Mouse (Mus musculus) megakaryocyte, embryonic 14.5 days (primary cell): ENCODE data around the gene Exoc3l4. TPM values are rescaled to one million over a fixed set of nuclear protein-coding genes. Genes with fewer than 3 reads are reported as not detected.
A peak's percentile ranks its signal among the peaks of the same experiment; 100 is the strongest.

Source experiments
- H3K27me3 ChIP-seq: replicated peaks from 2 replicates; pipeline ENCODE3; 2012; ENCODE audit warnings: inconsistent platforms
- H3K36me3 ChIP-seq: replicated peaks from 2 replicates; pipeline ENCODE3; 2012; ENCODE audit warnings: low read length, inconsistent platforms, mixed read lengths
- H3K4me1 ChIP-seq: 2 replicates; pipeline ENCODE4 v1.6.1; 2012; ENCODE audit warnings: inconsistent platforms
- H3K4me3 ChIP-seq: replicated peaks from 2 replicates; pipeline ENCODE3; 2012; ENCODE audit warnings: moderate library complexity, mild to moderate bottlenecking, inconsistent platforms
- H3K9me3 ChIP-seq: 2 replicates; pipeline ENCODE4 v1.6.1; 2012; ENCODE audit warnings: inconsistent platforms
- FLI1 ChIP-seq: IDR thresholded peaks from 2 replicates; pipeline ENCODE4 v1.6.1; 2012; ENCODE audit warnings: low read length, inconsistent platforms, mixed read lengths
- GATA1 ChIP-seq: IDR thresholded peaks from 3 replicates; pipeline ENCODE4 v1.6.1; 2012; ENCODE audit warnings: mixed read lengths, low read length, inconsistent platforms, borderline replicate concordance
- polyA plus RNA-seq: library from polyadenylated mRNA; stranded (reverse); fragments of >175 nt; gene quantifications from 2 replicates; pipeline ENCODE4 v1.2.3, GENCODE M21; 2012; ENCODE audit warnings: low replicate concordance; ENCODE audit not compliant: insufficient read depth

Gene Exoc3l4
- polyA plus RNA-seq, 1 experiment = 61.4 TPM

GRCm38 (mm10) chr12:111409583-111409982 is 7.2 kb upstream of the Exoc3l4 start:
- no peaks in the 10 kb centered on the region for H3K36me3 ChIP-seq
- peaks cover 82% of the 10 kb centered on the region for H3K27me3 ChIP-seq
- TF ChIP-seq GATA1 = no peak
- no peak for TF ChIP-seq FLI1
- H3K9me3 ChIP-seq = no peaks in the 10 kb centered on the region
- H3K4me3 ChIP-seq = no peak overlapping the region
- peaks cover 63% of the 10 kb centered on the region for H3K4me1 ChIP-seq

- Histone ChIP-seq H3K36me3 (no peaks in the 10 kb centered on the region), H3K4me1 (peaks cover 61% of the 10 kb centered on the region), H3K9me3 (no peaks in the 10 kb centered on the region), H3K4me3 (no peak overlapping the region), H3K27me3 (peaks cover 79% of the 10 kb centered on the region)
- TF ChIP-seq FLI1 = no peak
- TF ChIP-seq GATA1 = no peak
These were observed 5.0 kb upstream of the Exoc3l4 start for GRCm38 (mm10) chr12:111411631-111412355.

- TF ChIP-seq FLI1 (no peak), GATA1 (no peak)
- H3K27me3 ChIP-seq = peaks cover 76% of the 10 kb centered on the region
- H3K36me3 ChIP-seq = no peaks in the 10 kb centered on the region
- peaks cover 66% of the 10 kb centered on the region for H3K4me1 ChIP-seq
- no peaks in the 10 kb centered on the region for H3K9me3 ChIP-seq
- peak overlapping the region; percentile 84 for H3K4me3 ChIP-seq
These were observed 4.1 kb upstream of the Exoc3l4 start for GRCm38 (mm10) chr12:111412581-111413284.

- H3K27me3 ChIP-seq = peaks cover 75% of the 10 kb centered on the region
- no peak for TF ChIP-seq GATA1
- no peak for TF ChIP-seq FLI1
- H3K4me3 ChIP-seq = peak overlapping the region; percentile 84
- H3K9me3 ChIP-seq = no peaks in the 10 kb centered on the region
- H3K36me3 ChIP-seq = no peaks in the 10 kb centered on the region
- H3K4me1 ChIP-seq = peaks cover 66% of the 10 kb centered on the region
These were observed 3.5 kb upstream of the Exoc3l4 start for GRCm38 (mm10) chr12:111413300-111413699.

GRCm38 (mm10) chr12:111419918-111420317 is 3.1 kb downstream of the Exoc3l4 start:
- peaks cover 62% of the 10 kb centered on the region for H3K27me3 ChIP-seq
- peaks cover 9% of the 10 kb centered on the region; the same call in 1 of the 2 replicates for H3K9me3 ChIP-seq
- no peak for TF ChIP-seq GATA1
- no peak for TF ChIP-seq FLI1
- H3K4me3 ChIP-seq = peak overlapping the region; percentile 78
- H3K36me3 ChIP-seq = peaks cover 30% of the 10 kb centered on the region
- H3K4me1 ChIP-seq = peaks cover 88% of the 10 kb centered on the region

GRCm38 (mm10) chr12:111420946-111421709 is 4.3 kb downstream of the Exoc3l4 start:
- no peak for TF ChIP-seq GATA1
- no peak for TF ChIP-seq FLI1
- Histone ChIP-seq H3K9me3 (peaks cover 9% of the 10 kb centered on the region; the same call in 1 of the 2 replicates), H3K4me3 (peak overlapping the region; percentile 83), H3K27me3 (peaks cover 62% of the 10 kb centered on the region), H3K4me1 (peaks cover 100% of the 10 kb centered on the region), H3K36me3 (peaks cover 42% of the 10 kb centered on the region)

- peaks cover 59% of the 10 kb centered on the region for H3K27me3 ChIP-seq
- H3K9me3 ChIP-seq = peaks cover 11% of the 10 kb centered on the region; the same call in 1 of the 2 replicates
- TF ChIP-seq FLI1 (no peak), GATA1 (no peak)
- H3K4me1 ChIP-seq = peaks cover 98% of the 10 kb centered on the region
- H3K4me3 ChIP-seq = peak overlapping the region; percentile 83
- H3K36me3 ChIP-seq = peaks cover 56% of the 10 kb centered on the region
These were observed 6.0 kb downstream of the Exoc3l4 start for GRCm38 (mm10) chr12:111422852-111423251.

GRCm38 (mm10) chr12:111423570-111424129 is 6.8 kb downstream of the Exoc3l4 start:
- H3K9me3 ChIP-seq = peaks cover 11% of the 10 kb centered on the region; the same call in 1 of the 2 replicates
- peaks cover 98% of the 10 kb centered on the region for H3K4me1 ChIP-seq
- H3K4me3 ChIP-seq = peak overlapping the region; percentile 83
- peaks cover 64% of the 10 kb centered on the region for H3K36me3 ChIP-seq
- no peak for TF ChIP-seq FLI1
- no peak for TF ChIP-seq GATA1
- peaks cover 62% of the 10 kb centered on the region for H3K27me3 ChIP-seq

- H3K4me3 ChIP-seq = no peak overlapping the region
- TF ChIP-seq FLI1 (no peak), GATA1 (no peak)
- peaks cover 61% of the 10 kb centered on the region for H3K27me3 ChIP-seq
- H3K4me1 ChIP-seq = peaks cover 98% of the 10 kb centered on the region
- H3K36me3 ChIP-seq = peaks cover 70% of the 10 kb centered on the region
- peaks cover 11% of the 10 kb centered on the region; the same call in 1 of the 2 replicates for H3K9me3 ChIP-seq
These were observed 7.7 kb downstream of the Exoc3l4 start for GRCm38 (mm10) chr12:111424547-111424946.
